Mouse (Mus musculus): ENCODE data around the gene Mccc2. TPM values are rescaled to one million over a fixed set of nuclear protein-coding genes. Genes with fewer than 3 reads are reported as not detected.
A peak's percentile ranks its signal among the peaks of the same experiment; 100 is the strongest.
"Not testable (repeated sequence)": the region's sequence is repeated elsewhere in the genome, so short reads cannot be mapped to it uniquely, and the experiment has no call there.

Gene Mccc2
- 32.5 and 35.7 TPM in 2 replicates for polyA plus RNA-seq (2015; fragmentation: Nextera tagmentation; extraction: Ambion mirVana)

- ATAC-seq (peak; percentile 100), DNase-seq (peak; percentile 91)
- TF ChIP-seq EP300 (IDR thresholded peaks at IDR 0.05; ENCODE audit: low read depth) (no peak; the same call in 1 of the 2 replicates), CTCF (IDR thresholded peaks at IDR 0.05; ENCODE audit: low read depth) (no peak)
- WGBS (ENCODE audit: insufficient replicate concordance): 3% methylated on average over 47 of the region's 47 CpGs
- Histone ChIP-seq H3K4me3 (ENCODE audit: low read depth, low read length) (peak within 1 kb of the TSS; percentile 65), H3K4me1 (ENCODE audit: insufficient read depth) (peaks cover 12% of the 10 kb centered on the region), H3K9me3 (ENCODE audit: low read length) (no peaks in the 10 kb centered on the region), H3K27me3 (ENCODE audit: insufficient read depth, low read length) (no peaks in the 10 kb centered on the region), H3K27ac (ENCODE audit: low read depth) (peak within 1 kb of the TSS; percentile 88), H3K9ac (replicated peaks) (peak within 1 kb of the TSS; percentile 74), H3K36me3 (replicated peaks; ENCODE audit: insufficient read depth, low read length) (peaks cover 6% of the 10 kb centered on the region), H3K4me2 (ENCODE audit: low read depth, low read length) (peak within 1 kb of the TSS; percentile 90)
Measured at GRCm38 (mm10) chr13:100014906-100015895, at the start of gene Mccc2. Mccc2 (minus strand) TSS chr13:100015639.

DNA sequence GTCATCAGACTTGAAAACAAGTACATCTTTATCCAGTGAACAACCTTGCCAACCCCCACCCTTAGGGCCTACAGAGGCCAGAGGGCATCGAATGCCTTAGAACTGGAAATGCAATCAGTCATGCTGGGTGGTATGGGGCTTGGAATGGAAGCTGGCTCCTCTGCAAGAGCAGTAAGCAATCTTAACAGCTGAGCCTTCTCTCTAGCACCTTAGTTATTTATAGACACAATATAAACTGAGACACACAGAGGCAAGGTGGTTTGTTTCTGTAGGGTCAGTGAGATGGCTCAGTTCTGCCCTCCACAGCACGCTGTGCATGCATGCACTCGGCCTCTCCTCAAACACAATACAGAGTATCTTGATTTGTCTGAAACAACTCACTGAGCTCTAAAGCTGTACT, 48.5 kb upstream of the Mccc2 start:
- Histone ChIP-seq H3K36me3 (replicated peaks; ENCODE audit: insufficient read depth, low read length) (peaks cover 65% of the 10 kb centered on the region), H3K27me3 (ENCODE audit: insufficient read depth, low read length) (no peaks in the 10 kb centered on the region), H3K27ac (ENCODE audit: low read depth) (no peak overlapping the region), H3K9me3 (ENCODE audit: low read length) (no peaks in the 10 kb centered on the region), H3K4me2 (ENCODE audit: low read depth, low read length) (no peak overlapping the region), H3K4me3 (ENCODE audit: low read depth, low read length) (no peak overlapping the region), H3K4me1 (ENCODE audit: insufficient read depth) (no peaks in the 10 kb centered on the region), H3K9ac (replicated peaks) (no peak overlapping the region)
- no peak for DNase-seq
- no peak for ATAC-seq
- WGBS (ENCODE audit: insufficient replicate concordance): 96% methylated on average over 3 of the region's 3 CpGs
- TF ChIP-seq EP300 (IDR thresholded peaks at IDR 0.05; ENCODE audit: low read depth) (no peak), CTCF (IDR thresholded peaks at IDR 0.05; ENCODE audit: low read depth) (no peak)

GRCm38 (mm10) chr13:100057738-100058137, 42.3 kb upstream of the Mccc2 start:
- H3K36me3 ChIP-seq (replicated peaks; ENCODE audit: insufficient read depth, low read length): peaks cover 79% of the 10 kb centered on the region
- H3K4me2 ChIP-seq (ENCODE audit: low read depth, low read length); H3K27ac ChIP-seq (ENCODE audit: low read depth); H3K9ac ChIP-seq (replicated peaks); H3K4me3 ChIP-seq (ENCODE audit: low read depth, low read length); H3K4me1 ChIP-seq (ENCODE audit: insufficient read depth); DNase-seq; H3K9me3 ChIP-seq (ENCODE audit: low read length); ATAC-seq; H3K27me3 ChIP-seq (ENCODE audit: insufficient read depth, low read length): not testable (repeated sequence)
- WGBS (ENCODE audit: insufficient replicate concordance): 88% methylated on average over 8 of the region's 8 CpGs

DNA sequence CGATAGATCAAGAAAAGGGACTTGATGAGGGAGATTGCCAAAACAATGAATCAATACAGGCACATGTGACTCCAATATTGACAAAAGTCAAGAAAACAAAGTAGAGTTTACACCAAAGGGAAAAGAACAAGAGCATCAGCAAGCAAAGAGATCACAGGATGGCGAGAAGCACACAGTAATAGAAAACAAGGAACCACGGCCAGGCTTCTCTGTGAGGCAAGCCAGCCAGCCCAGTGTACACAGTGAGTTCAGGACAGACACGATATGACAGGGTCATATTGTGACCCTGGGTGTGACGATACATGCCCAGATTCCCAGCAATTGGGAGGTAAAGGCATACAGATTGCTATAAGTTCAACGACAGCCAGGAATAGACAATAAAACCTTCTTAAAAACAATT, 10.6 kb upstream of the Mccc2 start:
- peak; percentile 27 for DNase-seq
- Histone ChIP-seq H3K27ac (ENCODE audit: low read depth) (peak overlapping the region; percentile 39; the same call in 1 of the 2 replicates), H3K36me3 (replicated peaks; ENCODE audit: insufficient read depth, low read length) (peaks cover 63% of the 10 kb centered on the region), H3K4me2 (ENCODE audit: low read depth, low read length) (no peak overlapping the region), H3K27me3 (ENCODE audit: insufficient read depth, low read length) (no peaks in the 10 kb centered on the region), H3K9me3 (ENCODE audit: low read length) (no peaks in the 10 kb centered on the region), H3K9ac (replicated peaks) (no peak overlapping the region), H3K4me3 (ENCODE audit: low read depth, low read length) (no peak overlapping the region), H3K4me1 (ENCODE audit: insufficient read depth) (no peaks in the 10 kb centered on the region)
- TF ChIP-seq EP300 (IDR thresholded peaks at IDR 0.05; ENCODE audit: low read depth) (peak; percentile 28; the same call in 1 of the 2 replicates), CTCF (IDR thresholded peaks at IDR 0.05; ENCODE audit: low read depth) (no peak)
- 79% methylated on average over 6 of the region's 6 CpGs for WGBS (ENCODE audit: insufficient replicate concordance)
- ATAC-seq: peak; percentile 98

DNA sequence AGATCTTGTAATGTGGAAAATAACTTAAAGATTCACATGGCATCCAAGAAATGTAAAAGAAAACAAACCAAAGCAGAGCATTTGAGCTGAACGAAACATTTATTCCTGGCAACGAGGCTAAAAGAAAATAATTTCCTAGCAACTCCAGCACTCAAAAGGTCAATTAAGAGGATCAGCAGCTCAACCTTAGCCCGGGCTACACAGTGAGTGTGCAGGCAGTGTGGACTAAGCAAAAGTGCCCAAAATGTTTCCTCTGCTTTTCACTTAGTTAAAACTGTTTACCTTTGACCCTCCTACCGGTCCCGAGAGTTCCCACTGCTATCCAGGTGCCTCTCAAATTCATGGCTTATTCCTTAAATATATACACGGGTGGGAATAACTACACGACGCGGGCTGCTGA, 1.5 kb upstream of the Mccc2 start:
- H3K9me3 ChIP-seq (ENCODE audit: low read length): no peaks in the 10 kb centered on the region
- 91% methylated on average over 9 of the region's 9 CpGs for WGBS (ENCODE audit: insufficient replicate concordance)
- TF ChIP-seq EP300 (IDR thresholded peaks at IDR 0.05; ENCODE audit: low read depth) (no peak), CTCF (IDR thresholded peaks at IDR 0.05; ENCODE audit: low read depth) (no peak)

GRCm38 (mm10) chr13:100015937-100016336, 498 bp upstream of the Mccc2 start:
- 5% methylated on average over 8 of the region's 8 CpGs for WGBS (ENCODE audit: insufficient replicate concordance)
- peak; percentile 4; the same call in 1 of the 2 replicates for ATAC-seq
- H3K4me1 ChIP-seq (ENCODE audit: insufficient read depth): peaks cover 12% of the 10 kb centered on the region

More for the DNA sequence above, 1.5 kb upstream of the Mccc2 start:
- H3K4me3 ChIP-seq (ENCODE audit: low read depth, low read length): no peak overlapping the region
- H3K4me1 ChIP-seq (ENCODE audit: insufficient read depth): peaks cover 12% of the 10 kb centered on the region
- no peak overlapping the region for H3K27ac ChIP-seq (ENCODE audit: low read depth)
- no peaks in the 10 kb centered on the region for H3K27me3 ChIP-seq (ENCODE audit: insufficient read depth, low read length)
- H3K4me2 ChIP-seq (ENCODE audit: low read depth, low read length): no peak overlapping the region
- no peak overlapping the region for H3K9ac ChIP-seq (replicated peaks)
- no peak for DNase-seq
- no peak for ATAC-seq
- peaks cover 12% of the 10 kb centered on the region for H3K36me3 ChIP-seq (replicated peaks; ENCODE audit: insufficient read depth, low read length)

More at GRCm38 (mm10) chr13:100015937-100016336, 498 bp upstream of the Mccc2 start:
- Histone ChIP-seq H3K4me2 (ENCODE audit: low read depth, low read length) (peak overlapping the region; percentile 90), H3K9ac (replicated peaks) (peak overlapping the region; percentile 74), H3K36me3 (replicated peaks; ENCODE audit: insufficient read depth, low read length) (peaks cover 7% of the 10 kb centered on the region), H3K27me3 (ENCODE audit: insufficient read depth, low read length) (no peaks in the 10 kb centered on the region), H3K4me3 (ENCODE audit: low read depth, low read length) (peak overlapping the region; percentile 65), H3K9me3 (ENCODE audit: low read length) (no peaks in the 10 kb centered on the region), H3K27ac (ENCODE audit: low read depth) (peak overlapping the region; percentile 66)
- TF ChIP-seq EP300 (IDR thresholded peaks at IDR 0.05; ENCODE audit: low read depth): no peak
- TF ChIP-seq CTCF (IDR thresholded peaks at IDR 0.05; ENCODE audit: low read depth): no peak
- no peak for DNase-seq

Measured in liver, postnatal 0 days (tissue).